Mouse (Mus musculus): Measurements from ENCODE around the gene Nt5c1b. TPM values are rescaled to one million over a fixed set of nuclear protein-coding genes. Genes with fewer than 3 reads are reported as not detected.

The Nt5c1b gene
- total RNA-seq (2014; fragmentation: Nextera tagmentation) (not detected in 2 replicates), total RNA-seq (2017) (not detected in 2 replicates)

DNA sequence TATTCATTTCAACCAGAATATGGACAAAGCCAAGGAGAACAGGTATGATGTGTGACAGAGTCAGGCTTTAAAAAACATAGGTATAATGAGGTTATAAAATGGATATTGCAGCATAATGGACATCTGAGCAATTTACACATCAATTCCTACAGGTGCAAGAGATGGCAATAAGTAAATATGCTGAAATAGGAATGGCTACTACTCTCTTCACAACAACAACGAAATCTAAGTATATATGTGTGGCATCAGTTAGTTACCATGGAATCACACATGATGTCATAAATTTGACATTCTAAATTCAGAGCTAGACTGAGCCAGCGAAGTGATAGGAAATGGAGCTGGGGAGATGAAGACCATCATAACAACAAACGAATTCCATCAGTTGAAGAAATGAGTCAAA, at the start of gene Nt5c1b:
Gene Nt5c1b (plus strand): TSS at position 301 of the 400 bp plus-strand sequence.
- ATAC-seq (replicated peaks; ENCODE audit: poor library complexity, severe bottlenecking): no peak

DNA sequence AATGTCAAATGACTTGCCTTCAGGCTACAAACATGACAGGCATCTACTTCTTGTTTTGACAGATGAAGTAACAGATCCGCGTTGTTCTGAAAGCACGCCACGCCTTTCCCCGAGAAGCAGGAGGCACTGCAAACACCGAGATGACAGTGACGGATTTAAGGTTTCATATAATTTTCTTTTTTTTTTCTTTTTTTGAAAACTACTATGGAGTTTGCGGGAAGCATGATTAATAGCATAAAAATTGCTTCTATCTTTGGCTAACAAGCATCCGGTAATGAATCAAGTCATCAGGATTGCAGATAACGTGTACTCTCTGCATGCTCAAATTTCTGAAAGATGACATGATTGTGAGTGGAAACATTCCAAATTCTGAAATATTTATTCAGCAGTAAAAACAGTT, 42.1 kb upstream of the Nt5c1b start:
- no peak for ATAC-seq (replicated peaks; ENCODE audit: poor library complexity, severe bottlenecking)

DNA sequence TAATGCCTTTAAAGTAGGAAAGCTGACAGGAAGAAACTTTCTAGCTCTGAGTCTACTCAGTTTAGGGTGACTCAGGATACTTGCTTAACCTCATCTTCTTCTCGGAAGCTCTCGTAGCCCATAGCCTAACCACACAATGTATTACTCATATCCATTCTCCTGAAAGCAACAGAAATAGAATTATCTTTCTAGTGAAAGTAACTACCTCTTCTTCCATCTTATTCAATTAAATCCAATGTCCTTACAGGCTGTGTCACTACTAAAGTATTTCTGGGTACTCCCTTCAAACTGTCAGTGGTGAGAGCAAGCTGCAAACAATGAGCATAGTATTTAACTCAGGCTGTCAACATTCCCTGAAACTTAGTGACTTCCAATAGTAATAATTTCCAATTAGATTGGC, 40.3 kb upstream of the Nt5c1b start:
- no peak for ATAC-seq (replicated peaks; ENCODE audit: poor library complexity, severe bottlenecking)

DNA sequence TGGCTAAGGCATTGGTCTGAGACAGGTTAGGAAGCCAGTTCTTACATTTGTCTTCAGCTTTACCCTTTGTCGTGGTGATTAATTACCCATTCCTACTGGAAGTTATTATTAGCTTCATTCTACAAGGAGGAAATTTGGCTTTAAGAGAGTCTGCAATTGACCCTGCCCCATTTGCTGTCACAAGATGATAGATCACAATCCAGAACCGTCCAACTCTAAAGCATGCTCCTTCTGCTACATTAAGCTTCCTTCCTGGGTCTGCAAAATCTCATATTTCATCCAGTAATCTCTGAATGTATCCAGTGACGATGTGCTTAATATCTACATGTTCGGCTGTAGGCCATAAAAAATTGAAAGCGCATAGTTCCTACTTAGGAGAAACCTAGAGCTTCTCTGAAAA, 29.2 kb upstream of the Nt5c1b start:
- ATAC-seq (replicated peaks; ENCODE audit: poor library complexity, severe bottlenecking): no peak

DNA sequence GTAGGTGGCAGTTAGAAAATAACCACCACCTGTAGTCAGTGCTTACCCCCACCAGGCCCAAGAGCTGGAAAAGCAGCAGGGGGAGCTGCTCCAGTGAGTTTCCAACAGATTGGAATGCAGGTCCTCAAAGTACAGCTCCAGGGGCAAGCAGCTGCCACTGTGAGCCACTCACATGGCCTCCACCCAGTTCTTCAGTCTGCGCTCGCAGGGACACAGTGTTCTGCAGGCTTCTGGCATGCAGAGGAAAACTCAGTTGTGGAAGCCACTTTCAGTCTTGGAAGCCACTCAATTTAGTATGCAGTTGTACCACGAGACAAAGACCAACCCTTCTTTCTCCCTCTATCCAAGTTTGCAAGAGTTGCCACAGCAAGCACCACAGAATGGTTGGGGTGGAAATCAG, 19.1 kb upstream of the Nt5c1b start:
- no peak for ATAC-seq (replicated peaks; ENCODE audit: poor library complexity, severe bottlenecking)

DNA sequence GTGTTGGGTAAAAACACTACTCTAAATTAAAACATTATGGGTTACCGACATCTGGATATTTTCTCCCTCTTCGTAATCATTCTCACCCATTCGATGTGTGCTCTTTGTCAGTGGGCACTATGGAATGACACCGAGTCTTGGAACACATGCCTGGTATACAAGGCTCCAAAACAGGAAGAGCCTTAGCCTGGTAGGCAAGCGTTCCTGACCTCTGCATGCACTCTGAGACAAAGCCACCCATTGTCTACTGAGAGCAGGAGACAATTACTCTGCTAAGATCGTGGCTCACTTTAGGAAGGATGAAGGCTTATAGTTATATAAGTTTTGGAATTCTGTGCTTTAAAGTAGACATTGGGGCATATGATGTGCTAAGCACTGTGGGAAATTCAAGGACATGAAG, 12.0 kb upstream of the Nt5c1b start:
- no peak for ATAC-seq (replicated peaks; ENCODE audit: poor library complexity, severe bottlenecking)

DNA sequence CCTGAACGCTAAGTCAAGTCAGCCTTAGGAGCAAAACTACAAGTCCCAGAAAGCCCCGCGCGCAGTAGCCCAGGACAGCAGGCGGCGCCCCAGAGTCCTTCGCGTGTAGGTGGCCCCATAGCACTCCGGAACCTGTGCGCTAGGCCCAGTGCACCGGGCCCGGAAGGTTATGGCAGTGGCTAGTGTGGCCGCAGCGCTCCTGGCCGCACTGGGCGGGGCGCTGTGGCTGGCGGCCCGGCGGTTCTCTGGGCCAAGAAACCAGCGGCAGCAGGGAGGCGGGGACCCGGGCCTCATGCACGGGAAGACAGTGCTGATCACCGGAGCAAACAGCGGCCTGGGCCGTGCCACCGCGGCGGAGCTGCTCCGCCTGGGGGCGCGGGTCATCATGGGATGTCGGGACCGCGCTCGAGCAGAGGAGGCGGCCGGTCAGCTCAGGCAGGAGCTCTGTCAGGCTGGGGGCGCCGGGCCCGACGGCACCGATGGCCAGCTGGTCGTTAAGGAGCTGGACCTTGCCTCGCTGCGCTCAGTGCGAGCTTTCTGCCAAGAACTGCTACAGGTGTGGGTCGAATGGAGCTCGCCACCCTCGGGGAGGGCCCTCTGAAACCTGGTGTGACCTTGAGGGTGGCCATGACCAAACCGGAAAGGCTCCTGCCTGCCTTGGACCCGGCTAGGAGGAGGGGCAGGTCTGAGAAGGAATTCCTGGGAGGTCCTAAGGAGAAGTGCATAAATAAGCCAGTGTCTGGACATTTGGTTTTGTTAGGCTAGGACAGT, 21.1 kb downstream of the Nt5c1b start, which contains the start of gene Rdh14:
Gene Rdh14 (plus strand): TSS at position 102 of the 771 bp plus-strand sequence.
- peak; percentile 98 for ATAC-seq (replicated peaks; ENCODE audit: poor library complexity, severe bottlenecking)

DNA sequence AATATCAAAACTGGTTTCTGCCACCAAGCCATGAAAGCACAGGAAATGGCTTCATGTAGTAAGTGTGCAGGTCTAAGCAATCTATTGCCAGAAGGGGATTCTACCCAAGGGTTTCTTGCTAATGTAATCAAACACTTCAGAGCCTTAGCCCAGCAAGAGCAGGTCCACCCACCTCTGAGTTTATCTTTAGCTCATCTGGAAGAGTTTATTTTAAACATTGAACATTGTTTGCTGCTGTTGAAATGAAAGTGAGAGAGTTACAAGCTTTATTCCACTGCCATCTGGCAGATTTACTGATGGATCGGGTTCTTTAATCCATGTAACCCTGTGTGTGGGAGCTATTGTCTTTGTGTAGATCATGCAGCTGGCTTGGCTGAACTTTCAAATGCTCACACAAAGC, 31.0 kb downstream of the Nt5c1b start:
- ATAC-seq (replicated peaks; ENCODE audit: poor library complexity, severe bottlenecking): no peak

DNA sequence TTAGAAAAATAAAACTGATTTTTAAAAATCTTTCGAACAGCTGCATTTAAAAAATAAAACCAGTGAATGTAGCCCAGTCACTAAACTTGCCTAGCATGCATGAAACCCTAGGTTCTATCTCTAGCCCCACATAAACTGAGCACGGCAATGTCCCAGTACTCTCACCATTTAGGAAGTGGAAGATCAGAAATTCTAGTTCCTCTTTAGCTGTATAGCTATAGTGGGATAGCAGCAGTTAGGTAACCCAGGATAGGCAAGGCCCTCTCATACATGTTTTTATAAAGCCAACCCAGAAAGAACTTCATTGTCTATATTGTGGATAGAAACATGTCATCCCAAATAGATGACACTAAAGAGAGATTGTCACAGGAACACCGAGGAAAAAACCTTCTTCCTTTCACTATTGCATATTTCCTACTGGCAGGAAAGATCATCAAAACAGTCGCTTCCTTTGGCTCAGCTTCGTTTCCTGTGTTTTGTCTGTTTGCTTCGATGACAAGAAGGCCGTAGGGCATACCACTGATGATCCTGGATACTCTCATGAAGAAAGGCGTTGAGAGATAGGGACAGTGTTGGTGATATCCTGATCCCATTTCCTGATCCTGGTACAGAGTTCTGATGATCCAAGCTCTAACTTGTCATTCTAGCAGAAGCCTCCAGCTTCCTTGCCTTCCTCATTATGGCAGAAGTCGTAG, 32.8 kb downstream of the Nt5c1b start:
- peak; percentile 66; the same call in 1 of the 2 replicates for ATAC-seq (replicated peaks; ENCODE audit: poor library complexity, severe bottlenecking)

DNA sequence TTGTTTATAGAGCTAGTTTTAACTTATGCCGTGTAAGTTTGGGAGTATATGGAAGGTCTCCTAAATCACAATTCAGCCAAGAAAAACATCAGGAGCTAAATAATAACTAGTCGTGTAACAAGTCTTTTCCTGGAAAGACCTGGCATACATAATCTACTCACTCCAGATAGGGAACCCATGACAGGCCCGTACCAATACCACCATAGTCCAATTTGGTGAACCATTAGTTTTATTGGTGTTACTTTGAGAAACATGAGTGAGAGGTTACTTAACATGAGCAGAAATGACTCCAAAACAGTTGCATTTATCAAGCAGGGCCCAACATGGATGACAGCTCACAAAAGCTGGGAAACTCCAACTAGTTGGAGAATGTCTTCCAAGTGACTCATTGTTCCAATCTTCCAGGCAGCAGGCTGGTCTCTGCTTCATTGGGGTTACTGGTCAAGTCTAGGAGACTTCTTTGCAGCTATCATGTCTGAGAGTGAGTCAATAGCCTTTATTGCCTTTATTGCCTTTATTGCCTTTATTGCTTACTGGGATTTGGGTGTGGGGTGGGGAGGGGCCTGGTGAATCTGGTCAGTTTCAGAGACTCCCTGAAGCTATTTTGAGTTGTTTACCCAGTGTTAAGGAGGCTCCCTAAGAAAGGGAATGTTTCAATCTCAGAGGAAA, 40.9 kb downstream of the Nt5c1b start:
- no peak for ATAC-seq (replicated peaks; ENCODE audit: poor library complexity, severe bottlenecking)

DNA sequence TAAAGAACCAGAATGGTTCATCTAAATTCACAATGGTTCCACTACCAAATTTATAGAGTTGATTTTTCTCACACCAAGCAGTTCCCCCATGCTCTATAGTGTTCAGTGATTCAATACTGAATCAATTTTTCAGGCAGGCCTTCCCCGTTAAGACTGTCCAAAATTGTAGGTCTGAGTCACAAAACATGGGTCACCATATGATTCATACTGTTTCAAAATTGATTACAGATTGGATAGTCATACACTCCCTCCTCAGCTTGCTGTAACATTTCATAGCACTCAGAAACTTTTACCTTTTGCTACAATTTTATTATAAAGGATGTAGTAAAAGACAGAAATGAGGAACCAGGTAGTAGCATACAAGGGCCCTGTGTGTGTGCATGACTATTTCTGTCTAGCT, 41.7 kb downstream of the Nt5c1b start:
- no peak for ATAC-seq (replicated peaks; ENCODE audit: poor library complexity, severe bottlenecking)

DNA sequence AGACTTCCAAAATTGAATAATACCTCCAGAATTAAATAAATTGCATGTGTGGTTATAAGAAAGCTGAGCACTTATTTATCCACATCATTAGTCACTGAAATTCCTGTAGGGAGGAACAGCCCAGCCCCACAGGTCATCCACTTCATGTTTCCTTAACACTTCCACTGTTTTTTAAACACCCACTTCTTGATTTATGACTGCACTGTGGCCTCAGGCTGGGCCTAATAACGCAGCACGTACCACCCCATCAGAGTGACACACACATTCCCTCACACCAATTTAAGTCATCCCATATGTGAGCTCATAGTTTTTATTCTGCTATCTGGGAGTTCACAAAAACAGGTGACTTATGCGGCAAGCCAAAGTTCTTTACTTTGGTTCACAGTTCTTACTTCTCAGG, 52.6 kb downstream of the Nt5c1b start:
- no peak for ATAC-seq (replicated peaks; ENCODE audit: poor library complexity, severe bottlenecking)

DNA sequence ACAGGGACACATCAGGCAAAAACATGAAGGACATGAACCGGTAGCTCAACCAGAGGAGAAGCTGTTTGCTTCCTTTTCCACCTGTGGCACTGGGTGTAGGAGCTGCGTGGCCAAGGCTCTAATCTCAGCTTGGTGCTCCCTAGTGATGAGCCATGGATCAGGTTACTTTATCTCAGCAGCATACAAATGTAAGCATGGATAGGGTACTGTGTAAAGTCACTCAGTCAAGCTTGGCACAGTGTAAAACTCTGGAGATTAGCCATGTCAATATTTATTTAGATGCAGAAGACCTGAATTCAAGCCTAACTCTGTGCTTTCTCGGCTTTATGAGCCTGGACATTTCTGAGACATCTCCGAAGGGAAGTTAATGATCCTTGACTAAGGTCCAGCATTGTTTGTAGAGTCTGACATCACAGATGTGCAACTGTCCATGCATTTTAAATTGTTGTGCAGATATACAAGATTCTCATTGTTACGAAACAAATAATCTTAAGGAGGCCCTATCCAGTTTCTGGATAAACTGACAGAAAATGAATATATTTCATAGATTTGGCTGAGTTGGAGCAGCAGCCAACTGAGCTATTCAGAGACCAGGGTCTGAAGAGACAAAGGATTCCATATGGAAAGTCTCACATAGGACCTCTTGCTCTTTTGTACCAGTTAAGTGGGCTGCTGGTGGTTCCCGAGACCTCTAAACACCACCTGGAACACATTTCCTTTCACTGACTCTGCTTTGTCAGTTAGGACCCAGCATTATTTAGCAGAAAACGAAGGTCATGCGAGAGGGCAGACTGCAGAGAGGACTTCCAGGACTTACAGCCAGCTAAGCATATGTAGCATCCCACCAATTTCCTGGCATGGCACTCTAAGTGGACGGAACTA, 56.5 kb downstream of the Nt5c1b start:
- ATAC-seq (replicated peaks; ENCODE audit: poor library complexity, severe bottlenecking): no peak

DNA sequence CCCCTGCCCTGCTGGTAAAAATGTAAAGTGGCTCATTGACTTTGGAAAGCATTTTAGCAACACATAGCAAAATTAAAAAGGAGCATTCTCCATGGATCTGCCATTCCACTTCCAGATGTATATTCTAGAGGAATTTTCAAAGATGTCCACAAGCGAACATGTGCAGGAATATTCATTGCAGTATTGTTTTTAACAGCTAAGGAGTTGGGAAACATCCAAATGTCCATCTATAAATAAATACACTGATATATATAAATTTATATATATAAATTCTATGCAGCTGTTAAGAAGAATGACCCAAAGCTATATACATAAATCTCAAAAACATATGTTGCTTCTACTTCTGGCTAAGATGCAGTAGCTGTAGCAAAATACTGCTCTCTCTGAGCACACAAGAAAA, 61.2 kb downstream of the Nt5c1b start:
- ATAC-seq (replicated peaks; ENCODE audit: poor library complexity, severe bottlenecking): no peak

DNA sequence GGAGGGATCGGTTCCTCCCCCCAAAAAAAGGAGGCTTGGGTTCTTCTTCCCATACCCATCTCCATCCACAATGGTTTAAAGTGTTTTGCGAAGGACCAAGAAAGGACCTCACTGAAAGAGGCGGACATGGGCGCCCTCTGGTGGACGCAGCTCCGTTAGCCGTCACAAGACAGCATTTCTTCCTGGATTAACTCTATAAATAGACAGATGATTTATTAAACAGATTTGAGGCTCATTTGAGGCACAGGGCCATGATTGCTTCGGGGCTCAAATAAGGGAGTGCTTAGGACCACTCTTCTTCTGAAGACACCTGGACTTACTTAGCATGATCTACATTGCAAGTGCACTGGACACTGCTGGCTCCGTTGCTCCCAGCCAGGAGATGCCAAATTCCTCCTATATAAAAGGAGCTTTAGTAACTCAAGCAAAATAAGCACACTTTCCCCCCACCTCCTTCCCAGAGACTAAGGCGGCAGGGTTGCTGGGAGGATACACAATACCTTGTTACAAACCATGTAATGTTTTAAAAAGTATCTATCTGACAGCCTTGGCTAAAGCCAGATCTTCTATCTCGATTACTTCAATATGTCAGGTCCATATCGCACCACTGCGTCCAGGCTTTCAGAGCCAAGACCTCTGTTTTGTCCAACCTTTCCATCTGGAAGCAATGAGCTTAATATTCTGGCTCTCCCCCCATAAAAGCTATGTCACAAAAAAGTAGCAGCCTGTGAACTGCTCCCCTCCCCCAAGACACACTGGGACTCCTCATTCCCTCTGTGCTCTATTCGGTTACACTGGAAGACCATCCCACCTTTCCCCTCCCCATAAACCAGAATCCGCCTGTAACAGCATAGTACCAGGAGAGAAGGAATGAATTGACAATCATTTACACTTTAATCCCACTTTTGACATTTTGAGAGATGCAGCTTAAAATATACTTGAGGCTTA, 68.6 kb downstream of the Nt5c1b start:
- ATAC-seq (replicated peaks; ENCODE audit: poor library complexity, severe bottlenecking): peak; percentile 84

Data from granulocyte monocyte progenitor cell, adult 5-6 weeks (primary cell).